Mouse (Mus musculus) bone marrow macrophage, adult 2 months (primary cell): ENCODE measurements around the gene Carmil1. TPM values are rescaled to one million over a fixed set of nuclear protein-coding genes. Genes with fewer than 3 reads are reported as not detected.
"Not testable (repeated sequence)": the region's sequence is repeated elsewhere in the genome, so short reads cannot be mapped to it uniquely, and the experiment has no call there.

ENCODE experiments used
- H3K27ac ChIP-seq: 2 replicates; pipeline ENCODE4 v1.5.1; 2012; ENCODE audit warnings: low read depth, low read length; ENCODE audit not compliant: insufficient read depth
- H3K4me1 ChIP-seq: 2 replicates; pipeline ENCODE4 v1.6.1; 2012; ENCODE audit warnings: low read length; ENCODE audit not compliant: control insufficient read depth, insufficient read depth
- H3K4me3 ChIP-seq: 2 replicates; pipeline ENCODE4 v1.5.1; 2012; ENCODE audit warnings: mild to moderate bottlenecking, low read length, moderate library complexity; ENCODE audit not compliant: insufficient read depth
- CTCF ChIP-seq: IDR thresholded peaks from 2 replicates; pipeline ENCODE4 v1.5.1; 2012; ENCODE audit warnings: low read depth, mild to moderate bottlenecking, low read length, moderate library complexity
- POLR2A ChIP-seq: IDR thresholded peaks from 2 replicates; pipeline ENCODE4 v1.6.1; 2012; ENCODE audit warnings: mild to moderate bottlenecking, low read depth, low read length, borderline replicate concordance
- polyA plus RNA-seq: library from polyadenylated mRNA; stranded (reverse); fragments of >200 nt; gene quantifications from 2 replicates; pipeline ENCODE4 v1.2.4, GENCODE M21; 2012; ENCODE audit not compliant: missing spikeins, insufficient read depth, insufficient read length

Carmil1 gene
- polyA plus RNA-seq, 1 experiment: 4.1 TPM

DNA sequence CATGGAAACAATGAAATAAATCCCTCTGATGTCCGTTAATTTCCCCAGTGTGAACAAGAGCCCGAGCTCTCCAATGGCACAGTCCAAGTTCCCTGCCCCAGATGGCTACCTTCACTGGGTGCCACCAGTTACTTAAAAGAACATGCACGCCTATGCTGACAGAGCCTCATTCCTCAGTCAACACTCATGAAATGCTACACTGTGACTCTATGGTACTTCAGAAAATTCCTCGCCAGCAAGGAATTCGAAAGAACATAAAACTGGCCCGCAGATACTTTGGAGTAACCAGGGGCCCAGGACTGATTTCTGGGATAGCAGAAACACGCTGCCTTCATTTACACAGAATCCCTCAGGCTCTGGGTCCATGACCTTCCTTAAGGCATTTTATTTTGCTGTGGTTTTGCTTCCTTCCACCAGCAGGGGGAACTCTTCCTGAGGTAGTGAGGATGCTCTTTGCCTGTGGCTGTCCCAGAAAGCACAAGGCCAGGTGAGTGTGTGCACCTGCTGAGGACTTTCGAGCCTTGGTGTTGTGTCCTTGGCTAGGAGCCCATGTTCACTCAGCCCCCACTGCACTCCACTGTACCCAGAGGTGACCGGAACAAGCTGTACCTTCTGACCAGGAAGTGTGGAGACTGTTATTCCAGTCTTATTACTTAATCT, 167.8 kb downstream of the Carmil1 start:
- Histone ChIP-seq H3K4me1 (peaks cover 11% of the 10 kb centered on the region), H3K4me3 (no peak overlapping the region), H3K27ac (no peak overlapping the region)
- no peak for TF ChIP-seq POLR2A
- TF ChIP-seq CTCF: peak; percentile 53

DNA sequence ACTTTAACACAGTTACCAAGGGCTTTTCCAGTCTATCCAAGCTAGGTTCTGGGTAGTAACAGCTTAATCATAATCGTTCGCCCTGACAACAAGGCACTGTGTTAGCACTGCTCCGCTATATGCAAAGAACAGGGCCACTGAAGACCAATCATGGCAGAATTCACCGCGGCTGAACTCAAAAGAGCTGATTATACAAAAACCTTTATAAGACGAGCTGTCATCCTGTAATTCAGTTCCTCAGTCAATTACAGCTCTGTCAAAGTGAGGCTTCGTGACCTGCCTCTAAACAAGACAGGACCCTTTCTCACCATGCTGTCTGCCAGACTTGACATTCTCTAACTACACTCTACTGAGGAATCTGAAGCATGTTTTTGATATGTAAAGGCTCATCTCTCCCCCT, 170.3 kb downstream of the Carmil1 start:
- no peak for TF ChIP-seq POLR2A
- TF ChIP-seq CTCF: no peak
- Histone ChIP-seq H3K4me1 (peaks cover 21% of the 10 kb centered on the region), H3K4me3 (no peak overlapping the region), H3K27ac (no peak overlapping the region)

DNA sequence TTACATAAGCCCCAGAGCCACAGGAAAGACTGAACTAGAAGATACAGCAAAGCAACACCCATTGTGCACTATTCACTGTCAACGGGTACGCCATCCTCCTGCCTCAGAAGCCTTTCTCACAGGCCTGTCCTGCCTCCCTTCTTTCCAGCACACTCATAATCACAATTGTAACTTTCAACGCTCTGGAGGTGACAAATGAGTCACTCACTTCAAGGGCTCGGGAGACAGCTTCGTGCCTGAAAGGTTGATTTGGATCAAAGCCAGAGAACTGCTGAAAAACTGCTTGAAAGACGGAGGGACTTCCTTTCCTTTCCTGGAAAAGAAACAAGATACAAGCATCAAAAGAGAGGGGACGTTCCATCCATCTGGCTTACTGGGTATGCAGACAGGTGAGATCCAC, 172.3 kb downstream of the Carmil1 start:
- Histone ChIP-seq H3K4me3 (no peak overlapping the region), H3K27ac (no peak overlapping the region), H3K4me1 (peaks cover 26% of the 10 kb centered on the region)
- TF ChIP-seq POLR2A: no peak
- TF ChIP-seq CTCF: no peak

DNA sequence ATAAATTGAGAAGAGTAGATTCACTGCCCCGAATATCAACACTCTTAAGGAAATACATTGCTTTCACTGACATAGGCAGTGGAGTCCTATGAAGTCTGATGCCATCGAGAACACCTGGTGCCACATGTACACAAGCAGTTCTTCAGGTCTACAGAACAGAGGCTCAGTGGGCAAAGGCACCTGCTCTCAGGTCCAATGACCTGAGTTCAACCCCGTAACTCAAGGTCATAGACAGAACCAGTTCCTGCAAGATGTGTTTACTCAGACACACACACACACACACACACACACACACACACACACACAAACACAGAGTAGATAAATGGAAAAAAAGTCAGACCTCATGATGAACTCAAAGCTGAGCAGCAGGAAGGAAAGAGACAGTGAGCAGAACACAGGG, 173.5 kb downstream of the Carmil1 start:
- Histone ChIP-seq H3K27ac (no peak overlapping the region), H3K4me3 (no peak overlapping the region), H3K4me1 (peaks cover 26% of the 10 kb centered on the region)
- no peak for TF ChIP-seq CTCF
- no peak for TF ChIP-seq POLR2A

DNA sequence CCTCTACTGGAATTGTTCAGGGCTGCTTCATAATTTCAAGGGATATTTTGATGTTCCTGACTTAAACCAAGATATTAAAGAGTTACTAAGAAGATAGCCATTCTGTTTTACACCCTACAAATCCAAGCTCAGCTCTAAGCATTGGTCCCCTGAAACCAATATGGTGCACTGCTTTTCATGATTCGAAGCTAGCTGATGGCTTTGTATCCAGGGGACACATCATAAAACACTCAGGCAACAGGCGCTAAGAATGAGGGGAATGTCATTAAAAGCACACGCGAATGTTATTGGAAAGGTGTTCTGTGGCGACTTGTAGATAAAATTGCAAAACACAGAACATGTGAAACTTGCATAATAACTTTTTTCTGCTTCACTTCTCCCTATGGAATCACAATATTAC, 174.8 kb downstream of the Carmil1 start:
- Histone ChIP-seq H3K4me1 (peaks cover 26% of the 10 kb centered on the region), H3K4me3 (no peak overlapping the region), H3K27ac (peak overlapping the region; percentile 35; the same call in 1 of the 2 replicates)
- no peak for TF ChIP-seq POLR2A
- no peak for TF ChIP-seq CTCF

DNA sequence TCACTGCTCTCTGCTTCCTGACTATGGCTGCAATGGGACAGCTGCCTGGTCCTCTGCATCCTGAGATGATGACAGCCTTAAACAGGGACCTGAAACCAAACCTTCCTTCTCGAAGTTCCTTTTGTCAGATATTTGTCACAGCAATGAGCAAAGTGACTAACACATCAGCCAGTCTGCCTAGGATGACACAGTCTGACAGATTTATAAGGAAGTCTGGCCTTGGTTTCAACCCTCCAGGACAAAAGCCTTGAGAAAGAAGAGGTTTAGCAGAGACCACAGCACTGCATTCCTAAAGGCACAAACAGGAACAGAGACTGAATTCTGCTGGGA, 175.3 kb downstream of the Carmil1 start:
- H3K4me1 ChIP-seq: peaks cover 26% of the 10 kb centered on the region
- no peak overlapping the region for H3K4me3 ChIP-seq
- TF ChIP-seq POLR2A: no peak
- TF ChIP-seq CTCF: no peak
- peak overlapping the region; percentile 35 for H3K27ac ChIP-seq

DNA sequence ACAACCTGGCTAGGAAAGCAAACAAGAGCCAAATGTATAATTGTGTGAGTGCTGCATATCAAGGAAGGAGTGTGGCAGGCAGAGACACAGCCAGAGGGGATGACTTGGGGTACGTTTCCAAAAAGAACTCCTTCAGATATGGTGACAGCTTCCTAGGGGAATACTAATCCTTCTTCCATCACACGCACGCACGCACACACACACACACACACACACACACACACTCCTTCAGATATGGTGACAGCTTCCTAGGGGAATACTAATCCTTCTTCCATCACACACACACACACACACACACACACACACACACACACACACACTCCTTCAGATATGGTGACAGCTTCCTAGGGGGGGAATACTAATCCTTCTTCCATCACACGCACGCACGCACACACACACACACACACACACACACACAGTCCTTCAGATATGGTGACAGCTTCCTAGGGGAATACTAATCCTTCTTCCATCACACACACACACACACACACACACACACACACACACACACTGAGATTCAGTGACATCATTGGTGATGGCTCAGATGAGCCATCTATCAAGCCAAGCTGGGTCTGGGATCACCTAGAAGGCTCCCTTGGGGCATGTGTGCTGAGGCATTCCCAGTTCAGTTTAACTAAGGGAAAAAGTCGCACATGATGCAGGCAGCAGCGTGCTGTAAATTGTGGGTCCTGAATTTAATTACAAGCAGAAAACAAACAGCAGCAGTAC, 175.8 kb downstream of the Carmil1 start:
- Histone ChIP-seq H3K27ac (peak overlapping the region; percentile 18; the same call in 1 of the 2 replicates), H3K4me1 (peaks cover 26% of the 10 kb centered on the region)
- not testable (repeated sequence) for H3K4me3 ChIP-seq

DNA sequence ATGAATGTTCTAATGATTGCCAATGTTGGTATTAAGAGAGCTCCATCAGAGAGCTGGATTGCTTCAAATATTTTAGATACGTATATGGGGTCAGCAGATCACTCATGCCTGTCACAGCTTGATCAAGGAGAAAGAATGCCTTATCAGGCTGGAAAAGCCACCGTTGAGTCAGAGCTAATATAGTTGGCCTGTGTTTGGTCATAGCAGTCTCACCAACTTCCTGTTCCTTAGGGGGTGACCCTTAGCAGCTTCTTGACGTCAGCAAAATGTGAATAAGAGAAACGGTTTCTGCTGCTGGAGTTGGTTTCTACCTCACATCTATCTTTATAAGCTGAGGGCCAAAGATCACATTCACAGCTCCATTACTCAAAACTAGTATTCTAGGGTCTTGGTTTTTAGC, 176.6 kb downstream of the Carmil1 start:
- Histone ChIP-seq H3K27ac (no peak overlapping the region), H3K4me3 (no peak overlapping the region), H3K4me1 (peaks cover 22% of the 10 kb centered on the region)
- no peak for TF ChIP-seq CTCF

DNA sequence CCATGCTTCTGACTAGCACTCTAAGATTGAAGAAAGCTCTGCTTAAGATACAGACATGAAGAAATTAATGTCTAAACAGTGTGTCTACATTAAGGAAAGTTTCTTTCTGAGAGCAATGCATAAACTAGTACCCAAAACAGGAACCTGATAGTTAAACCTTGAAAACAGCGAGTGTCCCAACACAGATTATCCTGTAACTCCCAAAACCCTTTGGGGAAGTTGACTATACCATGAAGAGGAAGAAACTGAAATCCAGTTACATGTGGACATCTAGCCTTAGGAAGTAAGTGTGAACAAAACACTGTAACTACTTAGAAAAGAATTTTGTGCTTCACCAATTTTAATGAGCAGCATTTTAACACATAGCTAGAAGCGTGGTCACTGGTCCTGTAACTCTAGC, 177.4 kb downstream of the Carmil1 start:
- H3K27ac ChIP-seq: no peak overlapping the region
- TF ChIP-seq CTCF (no peak), POLR2A (no peak)
- peaks cover 19% of the 10 kb centered on the region for H3K4me1 ChIP-seq
- no peak overlapping the region for H3K4me3 ChIP-seq

DNA sequence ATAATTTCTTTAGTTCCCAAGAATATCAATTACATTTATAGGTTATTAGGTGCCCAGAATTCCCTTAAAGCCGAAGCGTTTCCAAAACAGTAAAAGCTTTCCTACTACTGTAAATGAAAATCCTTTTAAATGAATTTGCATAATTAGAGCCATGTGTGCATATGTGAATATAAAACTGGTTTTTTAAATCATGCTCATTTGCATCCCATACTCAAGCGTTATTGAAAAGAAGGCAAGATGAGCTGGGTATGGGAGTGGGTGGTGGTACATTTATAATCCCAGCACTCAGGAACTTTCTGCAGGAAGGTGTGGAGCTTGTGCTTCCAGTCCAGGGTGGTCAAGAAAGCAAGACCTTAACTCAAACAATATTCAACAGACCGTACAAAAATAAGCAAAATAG, 178.3 kb downstream of the Carmil1 start:
- TF ChIP-seq CTCF: no peak
- TF ChIP-seq POLR2A: no peak
- no peak overlapping the region for H3K4me3 ChIP-seq

More for the DNA sequence above, 178.3 kb downstream of the Carmil1 start:
- peaks cover 19% of the 10 kb centered on the region for H3K4me1 ChIP-seq
- H3K27ac ChIP-seq: no peak overlapping the region
